Comparison of ENCODE assay signal across 9 mouse cellular contexts in the genomic region with DNA sequence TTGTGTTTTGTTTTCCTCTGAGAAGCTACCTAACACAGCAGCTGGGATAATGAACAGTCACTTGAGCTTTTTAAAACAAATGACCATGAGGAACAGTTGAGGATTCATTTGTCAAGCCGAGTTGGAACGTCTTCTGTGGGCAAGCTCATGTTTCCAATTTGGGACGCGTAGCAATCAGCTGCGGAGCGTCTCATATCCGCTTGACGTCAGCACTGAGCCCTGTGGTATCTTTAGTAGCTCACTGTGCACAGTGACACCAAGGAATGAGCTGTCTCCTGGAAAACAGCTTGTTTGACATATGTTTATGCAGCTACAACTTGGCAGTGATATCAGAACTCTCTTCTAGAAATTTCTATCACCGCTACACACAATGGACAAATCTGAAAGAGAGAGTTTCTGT. TPM values are rescaled to one million over a fixed set of nuclear protein-coding genes. Genes with fewer than 3 reads are reported as not detected.
DNase-seq lines count a peak whose midpoint lies in the region; ATAC-seq lines count a peak whose summit lies in the region.
"Had no signal": no experiment of that assay in that cellular context is flagged by ENCODE, and none has a peak within 500 bp of the region (broad histone marks: within the 10 kb centered on the region; RNA-seq: fewer than 3 reads in every experiment).

No protein-coding gene starts in this region.

- peak; percentile 51 for DNase-seq in embryo, embryonic 10 days (ENCODE audit: low spot score)
- DNase-seq in embryo, embryonic 9.5 days (ENCODE audit: extremely low spot score) = no peak
- peak; percentile 76 to 88 for DNase-seq in cerebellum, adult 18-20 months
- peak; percentile 39 for DNase-seq in gastrocnemius, postnatal 10 days
- no peak for DNase-seq in natural killer cell, adult 2 months (ENCODE audit: low spot score in 2 of 2)
- no peak for DNase-seq in retina, postnatal 1 day

- 0 out of 2 replicates have a peak, but pooled peaks cover 4% of the 10 kb centered on the region for H3K4me1 ChIP-seq in kidney, embryonic 16.5 days (ENCODE audit: insufficient read depth, low read length)
- peaks cover 13% of the 10 kb centered on the region for H3K4me1 ChIP-seq in lung, embryonic 15.5 days
- H3K4me1 ChIP-seq: liver, embryonic 15.5 days had no signal

- no peaks in the 10 kb centered on the region for H3K36me3 ChIP-seq in kidney, embryonic 16.5 days (ENCODE audit: insufficient read depth, low read length)
- H3K36me3 ChIP-seq in lung, embryonic 15.5 days = no peaks in the 10 kb centered on the region
- H3K36me3 ChIP-seq: liver, embryonic 15.5 days had no signal

- no peak overlapping the region for H3K4me2 ChIP-seq in kidney, embryonic 16.5 days (replicated peaks; ENCODE audit: low read depth, low read length)
- no peak overlapping the region for H3K4me2 ChIP-seq in lung, embryonic 15.5 days
- H3K4me2 ChIP-seq: liver, embryonic 15.5 days had no signal

- no peak overlapping the region for H3K9ac ChIP-seq in kidney, embryonic 16.5 days (replicated peaks; ENCODE audit: low read length)
- no peak overlapping the region for H3K9ac ChIP-seq in lung, embryonic 15.5 days
- H3K9ac ChIP-seq: liver, embryonic 15.5 days had no signal

- no peak overlapping the region for H3K27ac ChIP-seq in kidney, embryonic 16.5 days (ENCODE audit: low read length)
- H3K27ac ChIP-seq in lung, embryonic 15.5 days = no peak overlapping the region
- H3K27ac ChIP-seq: liver, embryonic 15.5 days had no signal

- H3K4me3 ChIP-seq in kidney, embryonic 16.5 days (ENCODE audit: low read length) = no peak overlapping the region
- H3K4me3 ChIP-seq in lung, embryonic 15.5 days = no peak overlapping the region
- H3K4me3 ChIP-seq: liver, embryonic 15.5 days had no signal

- WGBS in kidney, embryonic 16.5 days = 31% methylated on average over 9 of the region's 9 CpGs
- WGBS in lung, embryonic 15.5 days = 31% methylated on average over 9 of the region's 9 CpGs

- H3K27me3 ChIP-seq in kidney, embryonic 16.5 days (ENCODE audit: insufficient read depth, low read length) = no peaks in the 10 kb centered on the region
- H3K27me3 ChIP-seq in lung, embryonic 15.5 days = no peaks in the 10 kb centered on the region
- H3K27me3 ChIP-seq: liver, embryonic 15.5 days had no signal

- H3K9me3 ChIP-seq in kidney, embryonic 16.5 days (ENCODE audit: low read length) = no peaks in the 10 kb centered on the region
- no peaks in the 10 kb centered on the region for H3K9me3 ChIP-seq in lung, embryonic 15.5 days
- H3K9me3 ChIP-seq: liver, embryonic 15.5 days had no signal

- peak; percentile 55; the same call in 1 of the 2 replicates for ATAC-seq in kidney, embryonic 16.5 days (ENCODE audit: low FRiP score, low TSS enrichment)
- peak; percentile 81; the same call in 1 of the 2 replicates for ATAC-seq in lung, embryonic 15.5 days (ENCODE audit: borderline replicate concordance, extremely low read depth, low FRiP score, low TSS enrichment)

RNA-seq across cellular contexts. Expression of gene E2f6, which starts 25.4 kb away (rescaled TPM):
- 10 to 100 TPM; 57.2 to 60.9 TPM for total RNA-seq in gastrocnemius, postnatal 10 days (2021)
- 41.7 and 45.1 TPM in 2 replicates for polyA plus RNA-seq in kidney, embryonic 16.5 days (2015; fragmentation: Nextera tagmentation; extraction: Ambion mirVana)
- polyA plus RNA-seq in lung, embryonic 15.5 days (2015; fragmentation: Nextera tagmentation; extraction: Ambion mirVana) = 38.4 and 38.9 TPM in 2 replicates

RNA-seq across cellular contexts. Expression of gene Greb1, which starts 35.5 kb away (rescaled TPM):
- total RNA-seq in gastrocnemius, postnatal 10 days (2021) = under 1 TPM; 0.59 to 0.66 TPM
- polyA plus RNA-seq in kidney, embryonic 16.5 days (2015; fragmentation: Nextera tagmentation; extraction: Ambion mirVana) = 4.4 and 5.2 TPM in 2 replicates
- 2.9 and 3.6 TPM in 2 replicates for polyA plus RNA-seq in lung, embryonic 15.5 days (2015; fragmentation: Nextera tagmentation; extraction: Ambion mirVana)

RNA-seq across cellular contexts. Expression of gene Rock2, which starts 58.5 kb away (rescaled TPM):
- 100 to 1,000 TPM; 102 to 115 TPM for total RNA-seq in gastrocnemius, postnatal 10 days (2021)
- polyA plus RNA-seq in kidney, embryonic 16.5 days (2015; fragmentation: Nextera tagmentation; extraction: Ambion mirVana) = 10.6 and 11.4 TPM in 2 replicates
- polyA plus RNA-seq in lung, embryonic 15.5 days (2015; fragmentation: Nextera tagmentation; extraction: Ambion mirVana) = 20.0 and 20.9 TPM in 2 replicates

Comparison
In these comparisons a context has a peak if more than half of its experiments do, and no peak if none do; other contexts are left out.
1. DNase-seq: peak in embryo, embryonic 10 days (single experiment), cerebellum, adult 18-20 months (2 of 2) and gastrocnemius, postnatal 10 days (single experiment); none in embryo, embryonic 9.5 days (single experiment), natural killer cell, adult 2 months (0 of 2) and retina, postnatal 1 day (single experiment).